Mouse (Mus musculus) bone marrow macrophage, adult 2 months (primary cell): ENCODE measurements around the gene Leprot. TPM values are rescaled to one million over a fixed set of nuclear protein-coding genes. Genes with fewer than 3 reads are reported as not detected.

Source experiments
- H3K27ac ChIP-seq: 2 replicates; pipeline ENCODE4 v1.5.1; 2012; ENCODE audit warnings: low read depth, low read length; ENCODE audit not compliant: insufficient read depth
- H3K4me1 ChIP-seq: 2 replicates; pipeline ENCODE4 v1.6.1; 2012; ENCODE audit warnings: low read length; ENCODE audit not compliant: control insufficient read depth, insufficient read depth
- H3K4me3 ChIP-seq: 2 replicates; pipeline ENCODE4 v1.5.1; 2012; ENCODE audit warnings: mild to moderate bottlenecking, low read length, moderate library complexity; ENCODE audit not compliant: insufficient read depth
- CTCF ChIP-seq: IDR thresholded peaks from 2 replicates; pipeline ENCODE4 v1.5.1; 2012; ENCODE audit warnings: low read depth, mild to moderate bottlenecking, low read length, moderate library complexity
- POLR2A ChIP-seq: IDR thresholded peaks from 2 replicates; pipeline ENCODE4 v1.6.1; 2012; ENCODE audit warnings: mild to moderate bottlenecking, low read depth, low read length, borderline replicate concordance
- polyA plus RNA-seq: library from polyadenylated mRNA; stranded (reverse); fragments of >200 nt; gene quantifications from 2 replicates; pipeline ENCODE4 v1.2.4, GENCODE M21; 2012; ENCODE audit not compliant: missing spikeins, insufficient read depth, insufficient read length

Leprot gene
- polyA plus RNA-seq = 162 and 167 TPM in 2 replicates

GRCm38 (mm10) chr4:101647196-101647905, at the start of gene Leprot:
TSS of gene Leprot (plus strand) at chr4:101647718.
- peak within 1 kb of the TSS; percentile 75 for H3K27ac ChIP-seq
- TF ChIP-seq CTCF (no peak), POLR2A (no peak)
- H3K4me1 ChIP-seq = peaks cover 18% of the 10 kb centered on the region
- H3K4me3 ChIP-seq = peak within 1 kb of the TSS; percentile 76

GRCm38 (mm10) chr4:101601758-101602157, 45.8 kb upstream of the Leprot start:
- no peak for TF ChIP-seq CTCF
- TF ChIP-seq POLR2A = no peak
- no peak overlapping the region for H3K27ac ChIP-seq

GRCm38 (mm10) chr4:101603635-101604034, 43.9 kb upstream of the Leprot start:
- no peak overlapping the region for H3K27ac ChIP-seq
- TF ChIP-seq POLR2A (no peak), CTCF (no peak)
- no peaks in the 10 kb centered on the region for H3K4me1 ChIP-seq
- no peak overlapping the region for H3K4me3 ChIP-seq

More at GRCm38 (mm10) chr4:101601758-101602157, 45.8 kb upstream of the Leprot start:
- no peak overlapping the region for H3K4me3 ChIP-seq
- H3K4me1 ChIP-seq = no peaks in the 10 kb centered on the region

- Histone ChIP-seq H3K27ac (no peak overlapping the region), H3K4me1 (no peaks in the 10 kb centered on the region), H3K4me3 (no peak overlapping the region)
- TF ChIP-seq POLR2A = no peak
- TF ChIP-seq CTCF = no peak
Observed at GRCm38 (mm10) chr4:101616520-101616919, 31.0 kb upstream of the Leprot start.

GRCm38 (mm10) chr4:101617742-101618141, 29.8 kb upstream of the Leprot start:
- no peak overlapping the region for H3K27ac ChIP-seq
- no peak for TF ChIP-seq CTCF
- no peak for TF ChIP-seq POLR2A
- no peak overlapping the region for H3K4me3 ChIP-seq
- no peaks in the 10 kb centered on the region for H3K4me1 ChIP-seq

GRCm38 (mm10) chr4:101620206-101620605, 27.3 kb upstream of the Leprot start:
- no peak overlapping the region for H3K27ac ChIP-seq
- TF ChIP-seq CTCF (no peak), POLR2A (no peak)
- no peaks in the 10 kb centered on the region for H3K4me1 ChIP-seq
- no peak overlapping the region for H3K4me3 ChIP-seq

GRCm38 (mm10) chr4:101621241-101621640, 26.3 kb upstream of the Leprot start:
- TF ChIP-seq POLR2A (no peak), CTCF (no peak)
- Histone ChIP-seq H3K4me3 (no peak overlapping the region), H3K27ac (no peak overlapping the region), H3K4me1 (no peaks in the 10 kb centered on the region)

GRCm38 (mm10) chr4:101625278-101625677, 22.2 kb upstream of the Leprot start:
- TF ChIP-seq POLR2A = no peak
- no peak for TF ChIP-seq CTCF
- no peak overlapping the region for H3K27ac ChIP-seq
- no peaks in the 10 kb centered on the region for H3K4me1 ChIP-seq
- H3K4me3 ChIP-seq = no peak overlapping the region

- no peak overlapping the region for H3K27ac ChIP-seq
- no peak for TF ChIP-seq POLR2A
- no peak for TF ChIP-seq CTCF
- H3K4me1 ChIP-seq = no peaks in the 10 kb centered on the region
- no peak overlapping the region for H3K4me3 ChIP-seq
Observed at GRCm38 (mm10) chr4:101635596-101635995, 11.9 kb upstream of the Leprot start.

- Histone ChIP-seq H3K4me1 (no peaks in the 10 kb centered on the region), H3K27ac (no peak overlapping the region), H3K4me3 (no peak overlapping the region)
- no peak for TF ChIP-seq POLR2A
- TF ChIP-seq CTCF = no peak
Observed at GRCm38 (mm10) chr4:101637472-101637871, 10.0 kb upstream of the Leprot start.
